Mouse (Mus musculus): Measurements from ENCODE around the gene Ppm1h.

- TF ChIP-seq TCF3 (IDR thresholded peaks at IDR 0.05; ENCODE audit: insufficient read length, low read depth) (no peak), USF1 (IDR thresholded peaks at IDR 0.05; ENCODE audit: low read depth) (no peak), CEBPB (IDR thresholded peaks at IDR 0.05; ENCODE audit: insufficient read depth, poor library complexity, severe bottlenecking) (no peak), POLR2A (IDR thresholded peaks at IDR 0.05; ENCODE audit: insufficient read length, low read depth) (no peak), POLR2AphosphoS2 (IDR thresholded peaks at IDR 0.05; ENCODE audit: insufficient read length, low read depth) (no peak), E2F4 (IDR thresholded peaks at IDR 0.05; ENCODE audit: insufficient read depth) (no peak), MAX (IDR thresholded peaks at IDR 0.05; ENCODE audit: low read depth) (no peak), TCF12 (IDR thresholded peaks at IDR 0.05; ENCODE audit: insufficient read depth, poor library complexity, severe bottlenecking) (no peak)
Measured at GRCm38 (mm10) chr10:122800732-122801110, 122.2 kb downstream of the Ppm1h start.

Measured in myocyte (in vitro differentiated cells).